In the genomic region with DNA sequence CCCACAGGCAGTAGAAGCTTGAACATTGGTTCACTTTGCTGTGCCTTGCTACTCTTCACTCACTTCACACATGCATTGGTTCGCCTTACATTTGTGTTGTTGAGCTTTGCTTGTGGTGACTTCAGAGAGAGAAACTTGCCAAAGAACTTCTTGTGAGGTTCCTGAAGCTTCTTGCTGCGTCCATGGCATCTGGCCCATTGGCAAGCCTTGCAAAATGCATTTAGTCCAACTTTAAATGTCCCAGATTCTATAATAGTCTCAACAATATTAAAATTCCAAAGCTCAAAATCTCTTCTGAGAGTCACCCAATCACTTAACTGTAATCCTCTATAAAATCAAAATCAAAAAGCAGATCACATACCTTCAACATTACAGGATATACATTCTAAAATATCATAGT, we compare ENCODE assay signal across 26 mouse cellular contexts. TPM values are rescaled to one million over a fixed set of nuclear protein-coding genes. Genes with fewer than 3 reads are reported as not detected.
A peak's percentile ranks its signal among the peaks of the same experiment; 100 is the strongest.
DNase-seq lines count a peak whose midpoint lies in the region; ATAC-seq lines count a peak whose summit lies in the region.
"Had no signal": no experiment of that assay in that cellular context is flagged by ENCODE, and none has a peak within 500 bp of the region (broad histone marks: within the 10 kb centered on the region; RNA-seq: fewer than 3 reads in every experiment).

No protein-coding gene starts in this region.

- peak; percentile 52; the same call in 1 of the 2 replicates for ATAC-seq in frontal cortex, adult (ENCODE audit: low TSS enrichment)
- ATAC-seq: forebrain, embryonic 15.5 days; hindbrain, postnatal 0 days; inflammation-experienced regulatory T-cells, adult 6 months; Patski had no signal

- no peak for DNase-seq in frontal cortex, postnatal 14 days (ENCODE audit: low spot score in 2 of 2)
- DNase-seq in left cerebral cortex, postnatal 10 days (ENCODE audit: extremely low spot score in 1 of 2, low spot score in 2 of 2), result peak; percentile 16 to 21
- no peak for DNase-seq in left cerebral cortex, adult 8-10 months (ENCODE audit: low spot score in 2 of 2)
- DNase-seq in right cerebral cortex, postnatal 10 days (ENCODE audit: low spot score in 2 of 2), result peak; percentile 52 to 61
- DNase-seq in right cerebral cortex, postnatal 25 days, result no peak
- no peak for DNase-seq in embryo, embryonic 10 days (ENCODE audit: low spot score)
- DNase-seq: adrenal gland, postnatal 10 days; adrenal gland, postnatal 36 days; B cell, adult 2 months; cerebellum, adult 11 months; cerebellum, adult 2 months; cerebellum, postnatal 10 days; cerebellum, postnatal 36 days; gastrocnemius, adult 2 months; gastrocnemius, postnatal 14 days; heart, adult 11 months had no signal

- intact Hi-C loops in left cerebral cortex, postnatal 10 days (cut with DNase I), result no loop called here

RNA-seq across cellular contexts. Expression of a gene that starts 6.3 kb away (rescaled TPM):
- not detected for total RNA-seq in left cerebral cortex, postnatal 10 days (2021)
- not detected for total RNA-seq in left cerebral cortex, adult 8-10 months (2022)
- total RNA-seq: adrenal gland, adult 18-20 months; adrenal gland, postnatal 36 days; gastrocnemius, adult 2 months; gastrocnemius, postnatal 14 days; gastrocnemius, postnatal 4 days; heart, adult 8-10 months; heart, postnatal 25 days; hematopoietic stem cell, adult 5-6 weeks; hindbrain, postnatal 0 days had no signal

Comparison
In these comparisons a context has a peak if more than half of its experiments do, and no peak if none do; other contexts are left out.
1. DNase-seq: peak in left cerebral cortex, postnatal 10 days (2 of 2) and right cerebral cortex, postnatal 10 days (2 of 2); none in frontal cortex, postnatal 14 days (0 of 2), left cerebral cortex, adult 8-10 months (0 of 2), right cerebral cortex, postnatal 25 days (single experiment) and embryo, embryonic 10 days (single experiment).